Mouse (Mus musculus) embryonic facial prominence, embryonic 11.5 days (tissue): Measurements from ENCODE around the gene Lrrc42. TPM values are rescaled to one million over a fixed set of nuclear protein-coding genes. Genes with fewer than 3 reads are reported as not detected.

Experiments used
- ATAC-seq: fragments of 200-750 bp; cut with Nextera tagmentation; replicated peaks from 2 replicates; pipeline ENCODE4 v1.8.0; 2017; ENCODE audit warnings: low read depth; ENCODE audit not compliant: insufficient number of reproducible peaks, low FRiP score, low TSS enrichment
- DNase-seq: peaks from one replicate; pipeline ENCODE4 v3.0.0-alpha.2; 2015; ENCODE audit warnings: low spot score
- H3K27ac ChIP-seq: fragments of 300-500 bp; sonication (generic); replicated peaks from 2 replicates; pipeline ENCODE4 v1.5.1; 2014; ENCODE audit warnings: mild to moderate bottlenecking, low read depth, low read length, control low read depth
- H3K27me3 ChIP-seq: fragments of 300-500 bp; sonication (generic); 2 replicates; pipeline ENCODE4 v1.6.1; 2014; ENCODE audit warnings: mild to moderate bottlenecking, low read length, moderate library complexity, mixed read lengths; ENCODE audit not compliant: control insufficient read depth, insufficient read depth
- H3K36me3 ChIP-seq: fragments of 300-500 bp; sonication (generic); replicated peaks from 2 replicates; pipeline ENCODE4 v1.6.1; 2014; ENCODE audit warnings: low read depth, mild to moderate bottlenecking, low read length, moderate library complexity, mixed read lengths; ENCODE audit not compliant: control insufficient read depth, insufficient read depth
- H3K4me1 ChIP-seq: fragments of 300-500 bp; sonication (generic); 2 replicates; pipeline ENCODE4 v1.6.1; 2014; ENCODE audit warnings: low read length, mixed read lengths; ENCODE audit not compliant: control insufficient read depth, insufficient read depth
- H3K4me2 ChIP-seq: fragments of 300-500 bp; sonication (generic); 2 replicates; pipeline ENCODE4 v1.6.1; 2014; ENCODE audit warnings: low read depth, mild to moderate bottlenecking, control low read depth, low read length, moderate library complexity
- H3K4me3 ChIP-seq: fragments of 300-500 bp; sonication (generic); 2 replicates; pipeline ENCODE4 v1.5.1; 2014; ENCODE audit warnings: low read depth, low read length, control low read depth
- H3K9ac ChIP-seq: fragments of 300-500 bp; sonication (generic); replicated peaks from 2 replicates; pipeline ENCODE4 v1.6.1; 2014; ENCODE audit warnings: mild to moderate bottlenecking, control low read depth, low read length
- H3K9me3 ChIP-seq: fragments of 300-500 bp; sonication (generic); replicated peaks from 2 replicates; pipeline ENCODE4 v1.6.1; 2016; ENCODE audit warnings: mild to moderate bottlenecking, low read length, inconsistent platforms, mixed read lengths; ENCODE audit not compliant: control insufficient read depth
- WGBS: fragments of 180-500 bp; shearing (Covaris S2); extraction: QIAGEN DNeasy Blood & Tissue Kit; methylation state at CpG from one replicate; pipeline ENCODE4 v1.1.7; 2014; 5-methylcytosine and 5-hydroxymethylcytosine counted together
- polyA plus RNA-seq: library from polyadenylated mRNA; unstranded; fragments of >200 nt; fragmentation: Nextera tagmentation; extraction: Ambion mirVana; gene quantifications from 2 replicates; pipeline ENCODE4 v1.2.1, GENCODE M21; 2014

The Lrrc42 gene
- polyA plus RNA-seq, 1 experiment from 2014 or later = 101 TPM

GRCm38 (mm10) chr4:107292273-107292662 is 38.9 kb upstream of the Lrrc42 start:
- no peak for DNase-seq
- H3K4me3 ChIP-seq = no peak overlapping the region
- ATAC-seq = no peak
- H3K27me3 ChIP-seq = no peaks in the 10 kb centered on the region
- no peak overlapping the region for H3K4me2 ChIP-seq
- H3K9me3 ChIP-seq = no peaks in the 10 kb centered on the region
- H3K27ac ChIP-seq = no peak overlapping the region
- no peaks in the 10 kb centered on the region for H3K4me1 ChIP-seq
- no peaks in the 10 kb centered on the region for H3K36me3 ChIP-seq
- H3K9ac ChIP-seq = no peak overlapping the region
- WGBS = 69% methylated on average over 4 of the region's 4 CpGs

GRCm38 (mm10) chr4:107291611-107292272 is 38.4 kb upstream of the Lrrc42 start:
- H3K4me2 ChIP-seq = no peak overlapping the region
- H3K9me3 ChIP-seq = no peaks in the 10 kb centered on the region
- 84% methylated on average over 7 of the region's 7 CpGs for WGBS
- no peak overlapping the region for H3K9ac ChIP-seq
- H3K4me3 ChIP-seq = no peak overlapping the region
- no peaks in the 10 kb centered on the region for H3K36me3 ChIP-seq
- H3K27ac ChIP-seq = no peak overlapping the region
- H3K27me3 ChIP-seq = no peaks in the 10 kb centered on the region
- DNase-seq (no peak), ATAC-seq (no peak)
- no peaks in the 10 kb centered on the region for H3K4me1 ChIP-seq

GRCm38 (mm10) chr4:107287517-107287916 is 34.2 kb upstream of the Lrrc42 start:
- Histone ChIP-seq H3K27ac (no peak overlapping the region), H3K36me3 (no peaks in the 10 kb centered on the region), H3K4me3 (no peak overlapping the region), H3K4me1 (no peaks in the 10 kb centered on the region), H3K9ac (no peak overlapping the region), H3K9me3 (no peaks in the 10 kb centered on the region), H3K4me2 (no peak overlapping the region), H3K27me3 (no peaks in the 10 kb centered on the region)
- 87% methylated on average over 2 of the region's 2 CpGs for WGBS
- DNase-seq (no peak), ATAC-seq (no peak)

- H3K36me3 ChIP-seq = no peaks in the 10 kb centered on the region
- no peaks in the 10 kb centered on the region for H3K9me3 ChIP-seq
- no peaks in the 10 kb centered on the region for H3K4me1 ChIP-seq
- H3K27ac ChIP-seq = no peak overlapping the region
- ATAC-seq (no peak), DNase-seq (no peak)
- no peaks in the 10 kb centered on the region for H3K27me3 ChIP-seq
- H3K4me2 ChIP-seq = no peak overlapping the region
- WGBS = 91% methylated on average over 8 of the region's 8 CpGs
- H3K9ac ChIP-seq = no peak overlapping the region
- H3K4me3 ChIP-seq = no peak overlapping the region
These were observed 33.1 kb upstream of the Lrrc42 start for GRCm38 (mm10) chr4:107286386-107286785.

GRCm38 (mm10) chr4:107285446-107286200 is 32.3 kb upstream of the Lrrc42 start:
- no peaks in the 10 kb centered on the region for H3K27me3 ChIP-seq
- DNase-seq = no peak
- no peak for ATAC-seq
- no peaks in the 10 kb centered on the region for H3K4me1 ChIP-seq
- no peaks in the 10 kb centered on the region for H3K9me3 ChIP-seq
- WGBS = 77% methylated on average over 3 of the region's 3 CpGs
- no peak overlapping the region for H3K9ac ChIP-seq
- H3K4me2 ChIP-seq = no peak overlapping the region
- H3K36me3 ChIP-seq = no peaks in the 10 kb centered on the region
- no peak overlapping the region for H3K27ac ChIP-seq
- H3K4me3 ChIP-seq = no peak overlapping the region

GRCm38 (mm10) chr4:107280843-107281475 is 27.6 kb upstream of the Lrrc42 start:
- 76% methylated on average over 7 of the region's 7 CpGs for WGBS

GRCm38 (mm10) chr4:107278188-107278707 is 24.9 kb upstream of the Lrrc42 start:
- no peaks in the 10 kb centered on the region for H3K27me3 ChIP-seq
- H3K9me3 ChIP-seq = no peaks in the 10 kb centered on the region
- no peaks in the 10 kb centered on the region for H3K36me3 ChIP-seq
- ATAC-seq = no peak
- no peak for DNase-seq
- no peak overlapping the region for H3K4me3 ChIP-seq
- H3K27ac ChIP-seq = no peak overlapping the region
- no peak overlapping the region for H3K4me2 ChIP-seq
- no peak overlapping the region for H3K9ac ChIP-seq
- H3K4me1 ChIP-seq = no peaks in the 10 kb centered on the region
- 20% methylated on average over 8 of the region's 8 CpGs for WGBS

More at GRCm38 (mm10) chr4:107280843-107281475, 27.6 kb upstream of the Lrrc42 start:
- ATAC-seq (no peak), DNase-seq (no peak)
- Histone ChIP-seq H3K9me3 (no peaks in the 10 kb centered on the region), H3K9ac (no peak overlapping the region), H3K4me2 (no peak overlapping the region), H3K4me1 (no peaks in the 10 kb centered on the region), H3K27me3 (no peaks in the 10 kb centered on the region), H3K4me3 (no peak overlapping the region), H3K36me3 (no peaks in the 10 kb centered on the region), H3K27ac (no peak overlapping the region)

- H3K9me3 ChIP-seq = no peaks in the 10 kb centered on the region
- 81% methylated on average over 5 of the region's 5 CpGs for WGBS
- H3K4me2 ChIP-seq = no peak overlapping the region
- no peak for DNase-seq
- no peak overlapping the region for H3K4me3 ChIP-seq
- H3K36me3 ChIP-seq = no peaks in the 10 kb centered on the region
- no peak overlapping the region for H3K9ac ChIP-seq
- no peak for ATAC-seq
- no peaks in the 10 kb centered on the region for H3K4me1 ChIP-seq
- H3K27ac ChIP-seq = no peak overlapping the region
- no peaks in the 10 kb centered on the region for H3K27me3 ChIP-seq
These were observed 21.2 kb upstream of the Lrrc42 start for GRCm38 (mm10) chr4:107274511-107274910.
